Mouse (Mus musculus) intestine, embryonic 14.5 days (tissue): ENCODE results near the gene 5430419D17Rik. TPM values are rescaled to one million over a fixed set of nuclear protein-coding genes. Genes with fewer than 3 reads are reported as not detected.

Source experiments
- ATAC-seq: fragments of 200-750 bp; cut with Nextera tagmentation; replicated peaks from 2 replicates; pipeline ENCODE4 v1.8.0; 2017; ENCODE audit warnings: low read depth, moderate number of reproducible peaks, moderate TSS enrichment, moderate library complexity; ENCODE audit not compliant: low FRiP score, low TSS enrichment
- DNase-seq: peaks from one replicate; pipeline ENCODE4 v3.0.0-alpha.2; 2018; ENCODE audit warnings: low spot score
- H3K27ac ChIP-seq: fragments of 300-500 bp; sonication (generic); 2 replicates; pipeline ENCODE4 v1.5.1; 2014; ENCODE audit warnings: low read depth, mild to moderate bottlenecking, control low read depth
- H3K27me3 ChIP-seq: fragments of 300-500 bp; sonication (generic); replicated peaks from 2 replicates; pipeline ENCODE4 v1.6.1; 2014; ENCODE audit warnings: low read length, control low read depth; ENCODE audit not compliant: control insufficient read depth, insufficient read depth
- H3K36me3 ChIP-seq: fragments of 300-500 bp; sonication (generic); 2 replicates; pipeline ENCODE4 v1.6.1; 2014; ENCODE audit warnings: low read length, control low read depth; ENCODE audit not compliant: control insufficient read depth, insufficient read depth
- H3K4me1 ChIP-seq: fragments of 300-500 bp; sonication (generic); replicated peaks from 2 replicates; pipeline ENCODE4 v1.6.1; 2014; ENCODE audit warnings: low read length, control low read depth, mixed read lengths; ENCODE audit not compliant: control insufficient read depth, insufficient read depth
- H3K4me2 ChIP-seq: fragments of 300-500 bp; sonication (generic); 2 replicates; pipeline ENCODE4 v1.6.1; 2014; ENCODE audit warnings: low read length
- H3K4me3 ChIP-seq: fragments of 300-500 bp; sonication (generic); 2 replicates; pipeline ENCODE4 v1.5.1; 2014; ENCODE audit warnings: low read depth, low read length, control low read depth, mixed read lengths
- H3K9ac ChIP-seq: fragments of 300-500 bp; sonication (generic); 2 replicates; pipeline ENCODE4 v1.6.1; 2014; ENCODE audit warnings: mild to moderate bottlenecking, low read length
- H3K9me3 ChIP-seq: fragments of 300-500 bp; sonication (generic); 2 replicates; pipeline ENCODE4 v1.6.1; 2016; ENCODE audit warnings: low read length, control low read depth; ENCODE audit not compliant: control insufficient read depth
- WGBS: fragments of 180-500 bp; shearing (Covaris S2); extraction: QIAGEN DNeasy Blood & Tissue Kit; methylation state at CpG from one replicate; pipeline ENCODE4 v1.1.7; 2014; 5-methylcytosine and 5-hydroxymethylcytosine counted together
- polyA plus RNA-seq: library from polyadenylated mRNA; unstranded; fragments of >200 nt; fragmentation: Nextera tagmentation; extraction: Ambion mirVana; gene quantifications from 2 replicates; pipeline ENCODE4 v1.2.1, GENCODE M21; 2014

Gene 5430419D17Rik
- polyA plus RNA-seq, 1 experiment from 2014 or later, result not detected

DNA sequence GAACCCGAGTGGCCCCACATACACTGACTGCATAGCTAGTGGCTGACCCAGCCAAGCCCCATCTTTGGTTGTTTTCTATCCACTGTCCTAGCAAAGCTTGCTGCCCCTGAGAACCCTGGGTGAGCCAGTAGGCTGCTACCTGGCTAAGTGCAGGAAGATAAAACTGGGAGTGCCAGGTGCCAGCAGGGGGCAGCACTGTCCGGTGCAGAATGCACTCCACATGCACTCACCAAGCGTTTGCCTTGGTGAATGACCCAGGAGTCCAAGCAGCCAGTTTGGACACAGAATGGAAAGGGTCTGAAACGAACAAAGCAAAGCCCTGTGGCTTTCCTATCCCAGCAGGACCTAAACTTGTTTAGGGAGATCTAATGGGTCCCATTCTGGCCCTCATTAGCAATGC, 8.5 kb downstream of the 5430419D17Rik start:
- peak; percentile 63 for DNase-seq
- Histone ChIP-seq H3K4me3 (no peak overlapping the region), H3K27me3 (no peaks in the 10 kb centered on the region), H3K9ac (no peak overlapping the region), H3K4me1 (no peaks in the 10 kb centered on the region), H3K9me3 (no peaks in the 10 kb centered on the region), H3K36me3 (no peaks in the 10 kb centered on the region), H3K27ac (no peak overlapping the region), H3K4me2 (no peak overlapping the region)
- ATAC-seq, result no peak
- whole genome bisulfite sequencing, result 41% methylated on average over 4 of the region's 4 CpGs

DNA sequence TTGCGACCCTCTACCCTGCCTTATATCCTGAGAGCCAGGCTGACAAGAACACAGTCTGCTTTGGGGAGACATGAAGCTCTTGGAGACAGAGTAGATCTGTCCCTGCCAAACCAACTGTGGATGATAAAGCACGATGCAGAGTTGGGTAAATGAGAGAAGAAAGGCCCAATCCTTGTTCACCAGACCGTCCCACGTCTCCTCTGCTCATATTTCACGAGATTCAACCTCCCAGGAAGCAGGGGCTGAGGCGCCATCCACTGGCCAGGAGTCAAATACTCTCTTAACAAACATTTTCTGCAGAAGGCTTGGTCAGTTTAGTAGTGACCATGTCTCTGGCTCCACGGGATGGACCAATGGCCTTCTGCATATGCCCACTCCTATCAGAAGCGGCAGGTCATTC, 10.1 kb downstream of the 5430419D17Rik start:
- DNase-seq (no peak), ATAC-seq (no peak)
- Histone ChIP-seq H3K9ac (no peak overlapping the region), H3K9me3 (no peaks in the 10 kb centered on the region), H3K27ac (no peak overlapping the region), H3K4me3 (no peak overlapping the region), H3K4me1 (no peaks in the 10 kb centered on the region), H3K27me3 (no peaks in the 10 kb centered on the region), H3K4me2 (no peak overlapping the region), H3K36me3 (no peaks in the 10 kb centered on the region)
- 62% methylated on average over 8 of the region's 8 CpGs for WGBS

DNA sequence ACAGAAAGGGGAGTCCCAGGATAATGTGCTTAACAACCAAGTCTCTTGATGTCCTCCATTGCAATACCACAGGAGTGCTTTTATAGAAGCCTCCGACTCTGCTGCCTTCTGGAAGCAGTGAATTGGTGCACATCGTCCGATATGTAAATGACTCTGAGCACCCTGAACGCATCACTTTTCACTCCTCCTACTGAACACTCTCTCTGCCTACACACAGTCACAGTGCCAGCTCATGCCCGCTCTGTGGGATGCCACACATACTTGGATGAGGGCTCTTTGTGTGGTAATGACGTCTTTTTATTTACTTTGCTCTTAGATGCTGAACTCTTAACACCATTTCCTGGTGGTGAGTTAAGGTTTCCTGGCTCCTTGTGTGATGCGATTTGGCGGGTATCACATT, 12.8 kb downstream of the 5430419D17Rik start:
- Histone ChIP-seq H3K4me3 (no peak overlapping the region), H3K36me3 (no peaks in the 10 kb centered on the region), H3K4me1 (no peaks in the 10 kb centered on the region), H3K4me2 (no peak overlapping the region), H3K9ac (no peak overlapping the region), H3K27ac (no peak overlapping the region), H3K27me3 (no peaks in the 10 kb centered on the region), H3K9me3 (no peaks in the 10 kb centered on the region)
- DNase-seq (no peak), ATAC-seq (no peak)
- 66% methylated on average over 8 of the region's 8 CpGs for WGBS

DNA sequence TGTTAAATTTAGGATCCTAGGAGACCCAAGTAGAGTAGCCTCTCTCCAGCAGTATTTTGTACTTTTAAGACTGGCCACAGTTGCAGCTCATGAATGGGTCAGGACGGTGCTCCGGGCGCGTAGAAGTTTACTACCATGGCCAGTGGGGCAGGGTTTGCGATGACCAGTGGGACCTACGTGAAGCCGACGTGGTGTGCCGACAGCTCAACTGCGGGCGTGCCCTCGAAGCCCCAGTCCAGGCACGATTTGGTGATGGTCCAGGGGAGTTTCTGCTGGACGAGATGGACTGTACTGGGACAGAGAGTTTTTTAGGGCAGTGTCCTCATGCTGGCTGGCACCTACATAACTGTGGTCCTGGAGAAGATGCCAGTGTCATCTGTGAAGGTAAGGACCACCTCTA, 13.8 kb downstream of the 5430419D17Rik start:
- WGBS, result 93% methylated on average over 14 of the region's 14 CpGs
- Histone ChIP-seq H3K9ac (no peak overlapping the region), H3K27ac (no peak overlapping the region), H3K4me3 (no peak overlapping the region), H3K4me2 (no peak overlapping the region), H3K9me3 (no peaks in the 10 kb centered on the region), H3K36me3 (no peaks in the 10 kb centered on the region), H3K27me3 (no peaks in the 10 kb centered on the region), H3K4me1 (no peaks in the 10 kb centered on the region)
- DNase-seq (no peak), ATAC-seq (no peak)

DNA sequence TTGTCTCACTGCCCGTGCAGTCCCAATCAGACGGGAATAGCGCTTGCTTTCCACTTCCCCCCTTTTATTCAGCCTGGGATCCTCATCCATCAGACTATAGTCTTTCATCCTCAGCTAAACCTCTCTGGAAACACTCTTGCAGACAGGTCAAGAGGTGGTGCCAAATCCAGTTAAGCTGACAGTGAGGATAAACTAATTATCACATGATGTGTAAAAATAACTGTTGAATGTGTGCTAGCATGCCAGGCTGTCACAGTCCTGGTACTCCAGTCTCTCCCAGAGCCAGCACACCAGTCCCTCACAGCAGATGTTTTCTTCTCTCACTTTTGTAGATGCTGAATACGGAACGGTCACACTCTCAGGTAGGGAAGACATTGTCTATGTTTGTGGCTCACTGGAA, 48.9 kb downstream of the 5430419D17Rik start:
- Histone ChIP-seq H3K27me3 (no peaks in the 10 kb centered on the region), H3K9me3 (no peaks in the 10 kb centered on the region), H3K9ac (no peak overlapping the region), H3K27ac (no peak overlapping the region), H3K4me2 (no peak overlapping the region), H3K4me1 (no peaks in the 10 kb centered on the region), H3K36me3 (no peaks in the 10 kb centered on the region), H3K4me3 (no peak overlapping the region)
- no peak for ATAC-seq
- 48% methylated on average over 5 of the region's 5 CpGs for WGBS
- DNase-seq, result no peak

DNA sequence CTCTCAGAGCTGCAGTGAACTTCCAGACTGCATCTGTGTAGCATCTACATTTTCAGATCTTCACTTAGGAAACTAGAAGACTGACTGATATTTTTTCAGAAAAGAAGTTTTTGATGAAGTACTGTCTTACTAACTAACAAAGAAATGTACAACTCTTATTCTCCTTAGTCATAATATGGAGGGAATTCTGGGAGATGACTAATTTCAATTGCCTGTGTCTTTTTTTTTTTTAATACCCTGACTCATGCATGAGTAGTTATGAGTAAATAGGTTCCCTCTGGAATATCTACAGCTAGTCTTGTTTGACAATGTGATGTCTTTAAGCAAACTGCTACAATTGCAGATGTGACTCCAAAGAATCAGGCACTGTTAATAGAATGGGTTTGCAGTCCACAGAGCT, 61.9 kb downstream of the 5430419D17Rik start:
- Histone ChIP-seq H3K9ac (no peak overlapping the region), H3K36me3 (no peaks in the 10 kb centered on the region), H3K4me2 (no peak overlapping the region), H3K4me3 (no peak overlapping the region), H3K9me3 (no peaks in the 10 kb centered on the region), H3K27ac (no peak overlapping the region), H3K4me1 (no peaks in the 10 kb centered on the region), H3K27me3 (no peaks in the 10 kb centered on the region)
- DNase-seq (no peak), ATAC-seq (no peak)

DNA sequence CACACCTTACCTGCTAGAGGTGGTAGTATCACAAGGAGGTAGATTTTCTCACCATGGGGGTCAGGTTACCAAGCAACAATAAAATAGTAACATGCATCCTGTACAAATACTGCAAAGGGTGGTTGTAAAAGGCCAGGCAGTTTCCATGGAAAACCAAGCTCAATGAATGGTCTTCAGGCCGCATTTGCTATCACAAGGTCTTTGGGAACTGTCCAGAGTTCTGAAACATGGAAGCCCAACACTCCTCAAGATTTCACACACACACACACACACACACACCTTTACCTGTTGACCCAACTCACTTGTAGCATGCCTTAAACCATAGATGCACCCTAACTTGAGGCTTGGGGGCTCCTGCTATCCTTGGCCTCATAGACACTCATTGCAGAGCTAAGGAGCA, 70.8 kb downstream of the 5430419D17Rik start:
- Histone ChIP-seq H3K4me2 (no peak overlapping the region), H3K9ac (no peak overlapping the region), H3K36me3 (no peaks in the 10 kb centered on the region), H3K4me1 (no peaks in the 10 kb centered on the region), H3K27me3 (no peaks in the 10 kb centered on the region), H3K27ac (no peak overlapping the region), H3K4me3 (no peak overlapping the region), H3K9me3 (no peaks in the 10 kb centered on the region)
- ATAC-seq, result no peak
- WGBS, result 13% methylated on average over 1 of the region's 1 CpGs
- DNase-seq, result no peak

DNA sequence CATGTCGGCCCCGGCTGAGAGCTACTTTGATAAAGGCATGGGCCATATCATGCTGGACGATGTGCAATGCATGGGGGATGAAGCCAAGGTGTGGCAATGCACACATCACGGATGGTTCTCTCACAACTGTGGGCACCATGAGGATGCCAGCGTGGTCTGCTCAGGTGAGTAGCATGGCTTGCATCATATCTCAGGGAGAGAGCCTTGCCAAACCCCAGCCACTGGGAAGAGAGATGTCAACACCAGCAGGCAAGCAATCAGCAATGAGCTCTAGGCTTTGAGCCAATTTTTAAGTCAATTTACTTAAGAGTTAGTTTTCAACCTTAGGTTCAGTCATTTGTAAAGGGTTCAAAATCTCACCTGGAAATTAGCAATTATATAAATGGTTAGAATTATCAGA, 82.6 kb downstream of the 5430419D17Rik start:
- H3K27me3 ChIP-seq, result no peaks in the 10 kb centered on the region
- no peaks in the 10 kb centered on the region for H3K9me3 ChIP-seq
- no peak overlapping the region for H3K4me2 ChIP-seq
- H3K36me3 ChIP-seq, result no peaks in the 10 kb centered on the region
- no peak overlapping the region for H3K27ac ChIP-seq
- H3K4me3 ChIP-seq, result no peak overlapping the region
- H3K9ac ChIP-seq, result no peak overlapping the region
- 90% methylated on average over 5 of the region's 5 CpGs for WGBS
- ATAC-seq (no peak), DNase-seq (no peak)
- no peaks in the 10 kb centered on the region for H3K4me1 ChIP-seq

DNA sequence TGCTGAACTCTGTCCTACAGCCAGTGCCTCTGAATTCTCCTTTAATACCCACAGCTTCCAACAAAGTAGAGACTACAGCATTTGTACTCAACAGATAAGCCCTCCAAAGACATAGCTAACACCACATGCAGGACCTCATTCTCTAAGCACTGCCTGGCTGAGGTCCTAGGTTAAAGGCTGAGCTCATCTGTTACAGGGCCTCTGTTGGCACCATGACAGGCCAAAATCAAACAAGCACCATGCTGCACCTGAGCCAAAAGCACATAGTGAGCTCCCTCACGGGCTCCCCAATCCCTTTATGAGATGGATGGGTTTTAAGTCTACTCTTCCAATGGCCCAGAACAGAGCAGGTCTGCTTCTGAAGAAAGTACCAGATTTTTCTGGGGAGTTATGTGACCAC, 83.1 kb downstream of the 5430419D17Rik start:
- Histone ChIP-seq H3K4me2 (no peak overlapping the region), H3K9me3 (no peaks in the 10 kb centered on the region), H3K27ac (no peak overlapping the region), H3K4me3 (no peak overlapping the region), H3K9ac (no peak overlapping the region), H3K27me3 (no peaks in the 10 kb centered on the region), H3K36me3 (no peaks in the 10 kb centered on the region), H3K4me1 (no peaks in the 10 kb centered on the region)
- no peak for ATAC-seq
- no peak for DNase-seq
- WGBS, result 67% methylated on average over 1 of the region's 1 CpGs
